Mouse (Mus musculus) small intestine, adult 2 months (tissue): ENCODE measurements around the gene Col1a1.
A peak's percentile ranks its signal among the peaks of the same experiment; 100 is the strongest.

Source experiments
- CTCF ChIP-seq: fragments of 200-500 bp; IDR thresholded peaks from 2 replicates; pipeline ENCODE4 v1.5.1; 2012; ENCODE audit warnings: low read depth, mild to moderate bottlenecking, control low read depth, inconsistent platforms, low read length, moderate library complexity, mixed read lengths; ENCODE audit not compliant: insufficient replicate concordance, insufficient read length; ENCODE audit errors: extremely low read depth
- POLR2A ChIP-seq: fragments of 200-500 bp; IDR thresholded peaks from 2 replicates; pipeline ENCODE4 v1.6.1; 2012; ENCODE audit warnings: low read depth, mild to moderate bottlenecking, control low read depth, inconsistent platforms, low read length, moderate library complexity

DNA sequence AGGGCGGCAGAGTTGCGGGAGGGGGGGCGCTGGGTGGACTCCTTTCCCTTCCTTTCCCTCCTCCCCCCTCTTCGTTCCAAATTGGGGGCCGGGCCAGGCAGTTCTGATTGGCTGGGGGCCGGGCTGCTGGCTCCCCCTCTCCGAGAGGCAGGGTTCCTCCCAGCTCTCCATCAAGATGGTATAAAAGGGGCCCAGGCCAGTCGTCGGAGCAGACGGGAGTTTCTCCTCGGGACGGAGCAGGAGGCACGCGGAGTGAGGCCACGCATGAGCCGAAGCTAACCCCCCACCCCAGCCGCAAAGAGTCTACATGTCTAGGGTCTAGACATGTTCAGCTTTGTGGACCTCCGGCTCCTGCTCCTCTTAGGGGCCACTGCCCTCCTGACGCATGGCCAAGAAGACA is at the start of gene Col1a1:
- TF ChIP-seq POLR2A (peak; percentile 76), CTCF (no peak)
